Mouse (Mus musculus): Measurements from ENCODE around the gene Itga6.

Gene Itga6

GRCm38 (mm10) chr2:71734792-71735392 is 10.5 kb upstream of the Itga6 start:
- no peak for DNase-seq

GRCm38 (mm10) chr2:71735541-71736159 is 9.8 kb upstream of the Itga6 start:
- no peak for DNase-seq

GRCm38 (mm10) chr2:71736213-71736612 is 9.2 kb upstream of the Itga6 start:
- DNase-seq: no peak

- DNase-seq: no peak
Observed at GRCm38 (mm10) chr2:71739173-71739860, 6.1 kb upstream of the Itga6 start.

GRCm38 (mm10) chr2:71742557-71742956 is 2.9 kb upstream of the Itga6 start:
- DNase-seq: no peak

DNA sequence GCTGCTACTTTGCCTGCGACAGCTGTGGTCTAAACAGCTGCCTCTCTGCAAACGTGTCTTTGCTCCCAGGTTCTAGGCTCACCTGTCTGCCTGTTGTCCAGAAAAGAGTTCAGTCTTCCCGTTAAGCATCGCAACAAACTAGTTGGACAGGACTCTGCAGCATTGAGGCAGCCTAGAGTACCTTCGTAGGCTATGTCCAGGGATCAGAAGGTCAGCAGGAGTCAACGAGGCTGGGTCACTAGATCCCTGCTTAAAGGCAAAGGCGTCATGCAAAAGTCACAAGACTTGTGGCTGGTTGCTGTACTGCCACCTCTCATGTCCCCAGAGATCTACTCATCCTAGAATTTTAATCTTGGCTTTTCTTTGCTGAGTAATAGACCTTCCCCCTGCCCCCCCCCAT is 2.0 kb upstream of the Itga6 start:
- DNase-seq: no peak

DNA sequence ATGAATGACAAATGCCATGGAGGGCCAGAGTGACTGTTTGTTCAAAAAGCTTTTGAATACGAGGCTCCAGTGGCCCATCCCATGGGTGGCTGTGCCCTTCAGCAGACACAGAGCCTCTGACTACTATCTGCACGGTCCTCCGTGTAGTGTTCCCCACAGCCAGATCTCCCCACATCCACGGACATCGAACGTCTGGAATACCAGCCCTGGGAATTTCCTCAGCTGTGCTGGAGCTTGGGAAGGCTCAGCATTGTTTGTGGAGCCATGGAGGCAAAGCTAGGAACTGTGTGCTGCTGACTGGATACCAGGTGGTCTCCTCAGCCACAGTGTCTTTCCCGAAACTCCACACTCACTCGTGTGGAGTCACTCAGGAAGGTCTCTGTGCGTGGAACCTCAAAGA is 1.1 kb upstream of the Itga6 start:
- DNase-seq: no peak

DNA sequence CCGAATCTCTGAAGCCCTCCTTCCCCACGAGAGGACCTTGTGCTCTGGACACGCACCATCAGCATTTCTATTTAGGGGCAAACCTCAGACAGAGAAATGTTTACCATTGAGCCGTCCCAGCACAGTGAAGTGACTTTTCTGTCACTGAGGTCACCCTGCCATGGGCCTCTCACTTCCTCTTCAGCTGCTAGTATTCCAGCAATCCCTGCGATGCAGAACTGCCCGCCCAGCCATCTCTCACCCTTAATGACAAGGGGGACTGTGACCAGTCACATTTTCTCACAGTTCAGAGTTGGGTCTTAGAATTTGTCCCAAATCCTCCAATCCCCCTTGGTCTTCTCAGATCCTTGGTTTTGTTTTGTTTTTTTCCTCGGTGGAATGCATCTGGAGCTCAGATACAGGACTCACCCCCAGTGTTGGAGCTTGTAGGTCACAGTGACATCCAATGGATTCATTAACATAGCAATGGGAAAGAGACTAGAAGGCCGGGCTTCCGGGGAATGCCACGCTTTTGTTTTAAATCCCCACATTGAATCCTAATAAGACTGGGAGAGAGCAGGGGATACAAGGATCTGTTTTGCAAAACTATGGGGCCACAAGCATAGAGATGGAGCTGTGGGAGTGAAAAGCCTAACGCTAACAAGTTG is 432 bp upstream of the Itga6 start:
- no peak for DNase-seq

DNA sequence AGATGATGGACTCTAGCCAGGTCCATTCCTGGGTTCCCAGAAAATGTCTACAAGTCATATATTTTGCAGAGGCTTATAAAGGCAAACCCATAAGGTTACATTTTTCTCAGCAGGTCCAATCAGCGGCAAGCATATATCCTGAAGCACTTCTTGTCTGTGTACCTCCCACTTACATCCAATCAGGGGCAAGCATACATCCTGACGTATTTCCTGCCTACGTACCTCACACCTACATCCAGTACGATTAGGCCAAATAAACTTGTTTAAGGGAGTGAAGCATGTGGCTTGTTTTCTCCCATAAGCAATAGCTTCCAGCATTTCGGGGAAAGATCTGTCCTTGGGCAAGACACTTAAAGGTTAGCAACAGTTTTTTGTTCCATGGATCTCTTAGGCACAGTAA is 3.0 kb downstream of the Itga6 start:
- DNase-seq: no peak

DNA sequence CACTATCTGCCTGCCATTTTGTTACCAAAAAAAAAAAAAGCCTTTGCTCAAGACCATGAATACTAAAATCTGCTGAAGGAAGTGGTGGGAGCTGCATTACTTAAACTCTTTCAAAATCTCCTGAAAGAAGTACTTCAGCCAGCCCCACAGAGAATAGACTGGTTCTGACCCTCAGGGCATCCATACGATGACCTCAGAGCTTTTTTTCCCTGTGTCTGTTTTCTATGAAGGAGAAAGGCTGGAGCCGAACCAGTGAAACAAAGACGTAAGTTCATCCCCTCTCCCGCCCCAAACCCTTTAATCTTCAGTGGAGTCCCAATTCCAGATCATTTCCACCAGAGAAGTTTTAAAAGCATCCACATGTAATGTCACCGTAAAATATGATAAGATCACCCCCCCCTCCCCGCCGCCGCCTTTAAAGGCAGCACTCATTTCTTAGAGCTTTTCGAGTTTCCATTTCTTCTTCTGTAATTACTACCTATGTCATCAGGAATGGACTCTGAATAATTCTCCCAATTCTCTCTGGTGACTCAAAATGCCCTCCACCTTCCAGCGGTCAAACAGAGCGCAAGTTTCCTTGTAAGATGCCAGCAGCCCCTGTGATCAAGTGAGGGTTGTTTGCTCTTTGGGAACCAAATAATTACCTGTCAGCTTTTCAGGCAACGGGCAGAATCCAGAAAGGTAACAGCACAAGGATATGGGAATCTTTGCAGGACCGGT is 4.1 kb downstream of the Itga6 start:
- DNase-seq: no peak

DNA sequence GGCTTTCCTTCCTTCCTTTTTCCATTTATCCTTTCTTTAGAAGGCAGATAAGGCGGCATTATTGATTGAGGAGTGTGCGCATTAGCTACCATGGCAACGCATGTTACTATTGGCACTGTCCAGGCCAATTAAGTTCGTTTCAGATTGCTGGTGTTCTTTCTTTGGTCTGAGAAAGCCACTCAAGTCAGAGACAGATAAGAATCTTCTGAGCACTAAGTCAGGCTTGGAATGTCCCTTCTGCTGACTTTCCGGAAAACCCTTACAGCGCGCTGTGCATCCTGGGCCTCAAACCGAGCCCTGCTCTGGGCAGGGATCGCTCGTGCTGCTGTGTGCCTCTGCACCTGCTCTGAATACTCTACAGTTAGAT is 4.7 kb downstream of the Itga6 start:
- no peak for DNase-seq

DNA sequence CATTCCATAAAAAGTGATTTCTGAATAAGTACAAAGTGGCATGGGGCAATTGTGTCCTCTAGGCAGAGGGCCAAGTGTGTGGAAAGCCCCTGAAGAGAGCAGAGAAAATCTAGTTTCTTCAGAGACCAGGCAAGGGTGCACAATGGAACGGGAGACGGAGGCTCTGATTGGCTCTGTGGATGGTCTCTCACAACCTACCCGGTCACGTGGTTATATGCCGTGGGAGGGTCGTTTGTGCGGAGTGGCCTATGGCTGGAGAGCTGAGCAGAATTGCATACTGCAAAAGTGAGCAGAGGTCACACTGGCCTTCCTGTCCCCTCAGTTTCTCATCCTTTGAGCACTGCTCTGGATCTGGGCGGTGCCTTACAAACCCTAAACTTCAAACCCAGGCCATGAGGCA is 5.9 kb downstream of the Itga6 start:
- no peak for DNase-seq

DNA sequence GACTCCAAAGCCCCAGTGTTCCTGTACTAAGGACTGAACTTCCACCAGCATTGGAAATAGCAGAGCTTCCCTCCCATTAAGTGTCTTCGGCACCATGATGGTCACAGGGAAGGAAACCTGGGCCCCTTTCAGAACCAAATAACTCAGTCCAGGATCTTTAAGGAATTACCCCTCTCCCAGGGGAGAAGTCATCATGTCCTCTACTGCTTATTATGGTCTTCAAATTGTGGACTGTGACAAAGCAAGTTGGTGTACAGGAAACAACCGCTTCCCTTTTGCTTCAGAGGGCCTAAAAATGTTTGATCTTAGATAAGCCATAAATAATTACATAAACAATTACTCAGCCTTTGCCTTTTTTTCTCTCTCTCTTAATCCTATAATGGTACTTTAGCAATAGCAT is 6.4 kb downstream of the Itga6 start:
- DNase-seq: no peak

GRCm38 (mm10) chr2:71752383-71752782 is 7.0 kb downstream of the Itga6 start:
- no peak for DNase-seq

GRCm38 (mm10) chr2:71753161-71753560 is 7.7 kb downstream of the Itga6 start:
- DNase-seq: no peak

DNA sequence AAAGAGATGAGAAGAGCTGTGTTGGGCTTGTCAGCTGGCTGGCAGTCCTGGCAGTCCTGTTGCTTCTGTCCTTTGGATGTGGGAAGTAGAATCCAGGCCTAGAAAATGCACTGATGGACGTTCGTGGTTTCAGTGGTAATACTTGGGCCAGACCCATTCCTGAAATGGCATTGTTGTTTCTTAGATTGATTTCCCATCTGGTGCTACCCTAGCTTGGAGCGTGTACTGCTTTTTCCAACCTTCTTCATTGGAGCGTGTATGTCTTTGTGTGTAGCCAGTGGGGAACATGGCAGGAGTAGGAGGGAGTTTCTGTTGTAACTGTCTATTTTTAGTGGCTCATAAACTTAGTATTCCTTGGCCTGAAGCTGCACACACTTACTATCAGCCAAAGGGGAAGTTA is 10.3 kb downstream of the Itga6 start:
- no peak for DNase-seq

- no peak for DNase-seq
Observed at GRCm38 (mm10) chr2:71757098-71757497, 11.7 kb downstream of the Itga6 start.

DNA sequence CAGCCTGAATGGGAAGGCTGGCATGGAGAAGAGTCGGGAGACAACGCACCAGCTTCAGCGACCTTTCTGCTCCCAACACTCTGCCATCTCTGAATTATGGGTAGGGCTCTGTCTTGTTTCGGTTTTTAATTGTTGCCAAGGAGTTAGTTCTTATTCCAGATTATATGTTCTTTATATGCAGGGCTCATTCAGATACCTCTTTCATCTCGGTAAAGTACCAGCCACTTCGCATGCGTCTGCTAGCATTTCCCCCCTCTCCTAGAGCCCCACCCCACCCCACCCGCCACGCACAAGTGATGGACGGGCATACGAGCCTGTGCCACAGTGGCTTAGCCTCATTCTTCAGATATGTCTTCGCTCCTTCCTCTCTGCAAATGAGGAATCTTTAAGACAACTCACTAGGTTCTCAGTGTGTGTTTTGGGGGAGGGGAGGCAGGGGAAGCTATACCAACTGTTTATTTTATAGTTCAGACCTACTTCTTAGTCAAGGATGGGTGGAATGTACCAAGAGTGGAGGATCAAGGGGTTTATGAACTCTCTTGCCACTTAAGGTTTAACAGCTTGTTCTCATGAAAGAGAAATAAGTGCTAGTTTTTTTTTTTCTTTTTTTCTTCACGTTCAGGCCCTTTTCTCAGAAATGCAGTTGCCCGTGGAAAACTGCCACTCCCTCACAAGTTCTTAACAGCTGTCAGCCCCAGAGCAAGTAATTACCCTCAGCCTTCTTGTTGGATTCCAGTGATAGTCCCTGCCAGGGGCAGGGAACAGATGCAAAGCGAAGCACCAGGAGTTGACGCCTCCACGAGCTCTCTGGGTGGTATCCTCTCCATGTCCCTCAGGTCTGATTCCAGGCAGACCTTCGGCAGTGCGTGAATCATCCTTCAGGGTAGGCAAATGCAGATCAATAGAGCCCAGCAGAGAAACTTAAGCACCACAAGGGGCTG is 13.4 kb downstream of the Itga6 start:
- no peak for DNase-seq

DNA sequence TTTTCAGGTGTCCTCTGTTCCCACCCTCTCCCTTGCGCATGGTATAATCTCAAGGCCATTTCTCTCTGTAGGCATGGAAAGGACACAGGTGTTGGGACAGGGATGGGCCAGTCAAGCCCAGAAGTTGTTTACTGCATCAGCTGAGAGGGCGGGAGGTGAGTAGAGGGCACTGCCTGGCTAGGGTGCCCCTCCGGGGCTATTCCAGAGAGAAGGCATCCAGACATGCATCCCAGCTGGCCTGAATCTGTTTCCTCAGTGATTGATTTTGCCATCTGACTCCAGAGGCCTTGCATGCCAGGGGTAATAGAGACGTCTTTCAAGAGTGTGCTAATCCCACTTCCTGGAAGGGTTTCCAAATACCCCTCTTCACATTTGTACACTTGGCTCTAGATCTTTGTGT is 14.7 kb downstream of the Itga6 start:
- DNase-seq: no peak

DNA sequence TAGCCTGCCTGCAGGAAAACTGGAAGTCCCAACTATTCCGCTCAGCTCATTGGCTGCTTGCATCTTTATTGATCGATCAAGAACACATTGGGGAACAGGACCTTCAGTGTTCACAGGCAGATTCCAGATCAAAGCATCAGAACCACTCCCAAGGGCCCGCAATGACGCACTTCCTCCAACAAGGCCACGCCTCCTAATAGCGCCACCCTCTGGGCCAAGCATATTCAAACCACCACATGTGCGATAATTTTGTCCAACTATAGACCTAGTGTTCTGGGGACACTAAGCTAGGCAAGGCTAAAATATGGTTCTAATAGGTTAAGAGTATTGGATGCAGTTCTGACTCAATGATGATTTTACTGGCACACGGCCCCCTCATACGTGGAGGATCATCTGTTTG is 15.7 kb downstream of the Itga6 start:
- DNase-seq: no peak

- DNase-seq: no peak
Observed at GRCm38 (mm10) chr2:71764525-71764924, 19.1 kb downstream of the Itga6 start.

Measured in right cerebral cortex, postnatal 14 days (tissue).